Mouse (Mus musculus) gastrocnemius, postnatal 36 days (tissue): ENCODE measurements at regions not wholly inside any gene's neighbourhood (a gene's known extent, or its start where the extent isn't known, plus 50 kb on each side); places are given as distances from the start of the nearest gene placed in this dataset.
"Not testable (repeated sequence)": the region's sequence is repeated elsewhere in the genome, so short reads cannot be mapped to it uniquely, and the experiment has no call there.

Experiments
- DNase-seq, 2 experiments: peaks; one replicate each; pipeline ENCODE4 v3.0.0; 2022
- intact Hi-C: fragments of 180-260 bp; cut with DNase I; formaldehyde crosslinking; loops from one replicate; pipeline ENCODE4 v1.15.1; 2025

GRCm38 (mm10) chr9:88207378-88207777 is 119.6 kb upstream of the Nt5e start:
- DNase-seq = no peak
- intact Hi-C loops = no loop called here

DNA sequence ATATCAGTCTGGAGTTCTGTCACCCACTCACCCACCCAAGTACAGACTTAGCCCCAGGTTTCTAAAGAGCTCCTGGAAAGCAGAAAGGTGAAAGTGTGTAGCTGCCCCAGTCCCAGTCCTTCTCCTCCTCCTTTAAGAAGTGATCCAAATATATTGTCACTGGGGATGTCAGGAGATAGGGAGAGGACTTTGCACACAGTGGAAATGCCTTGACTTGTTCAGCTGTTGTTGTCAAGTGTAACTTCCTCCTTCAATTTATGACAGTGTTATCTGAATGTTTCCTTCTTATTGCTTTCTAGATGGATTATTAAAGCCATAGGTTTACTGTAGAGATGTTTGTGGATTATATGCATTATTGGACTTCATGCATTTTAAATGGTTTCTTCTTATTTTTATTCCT is 119.0 kb upstream of the Nt5e start:
- no peak for DNase-seq
- intact Hi-C loops = no loop called here

DNA sequence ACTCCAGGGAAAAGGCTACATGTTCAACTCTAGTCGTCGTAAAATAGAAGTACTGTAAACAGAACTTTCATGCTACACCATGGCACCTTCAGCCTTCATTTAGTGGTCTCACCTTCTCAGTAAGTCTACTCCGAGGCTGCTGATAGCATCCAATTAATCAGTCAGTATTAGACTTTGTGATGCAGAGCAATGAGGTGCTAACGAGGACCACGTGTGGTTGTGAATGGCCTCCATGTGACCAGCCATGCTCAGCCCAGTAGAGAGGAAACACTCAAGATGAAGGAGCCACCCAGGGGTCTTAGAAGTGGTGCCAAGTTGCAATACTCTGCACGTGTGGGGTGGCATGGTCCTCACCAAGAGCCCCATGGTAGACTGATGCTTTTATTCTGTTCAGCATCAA is 112.2 kb upstream of the Nt5e start:
- intact Hi-C loops = loop anchor here (5.0 kb wide), 1 partner anchor 507 kb away; no protein-coding TSS in a partner anchor
- DNase-seq = no peak

DNA sequence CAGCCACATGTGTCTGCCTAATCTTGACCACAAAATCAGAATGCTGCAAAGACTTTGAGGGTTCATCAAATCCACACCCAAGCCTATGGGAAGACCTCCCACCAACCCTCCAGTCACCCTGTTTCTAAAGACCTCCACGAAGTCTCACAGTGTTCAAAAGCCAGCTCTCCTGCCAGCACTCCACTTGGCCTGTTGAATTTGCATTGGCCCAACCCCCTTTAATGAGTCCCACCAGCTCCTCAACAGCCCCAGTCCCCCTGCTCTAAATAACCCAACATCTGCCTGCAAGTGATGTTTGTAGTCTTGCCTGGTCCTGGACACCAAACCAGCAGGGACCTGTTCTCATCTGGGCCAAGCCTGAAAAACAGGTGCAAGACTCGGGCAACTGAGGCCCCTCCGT is 106.6 kb upstream of the Nt5e start:
- DNase-seq = no peak
- intact Hi-C loops = no loop called here

GRCm38 (mm10) chr9:88221276-88221675 is 105.7 kb upstream of the Nt5e start:
- intact Hi-C loops = no loop called here
- DNase-seq = no peak

DNA sequence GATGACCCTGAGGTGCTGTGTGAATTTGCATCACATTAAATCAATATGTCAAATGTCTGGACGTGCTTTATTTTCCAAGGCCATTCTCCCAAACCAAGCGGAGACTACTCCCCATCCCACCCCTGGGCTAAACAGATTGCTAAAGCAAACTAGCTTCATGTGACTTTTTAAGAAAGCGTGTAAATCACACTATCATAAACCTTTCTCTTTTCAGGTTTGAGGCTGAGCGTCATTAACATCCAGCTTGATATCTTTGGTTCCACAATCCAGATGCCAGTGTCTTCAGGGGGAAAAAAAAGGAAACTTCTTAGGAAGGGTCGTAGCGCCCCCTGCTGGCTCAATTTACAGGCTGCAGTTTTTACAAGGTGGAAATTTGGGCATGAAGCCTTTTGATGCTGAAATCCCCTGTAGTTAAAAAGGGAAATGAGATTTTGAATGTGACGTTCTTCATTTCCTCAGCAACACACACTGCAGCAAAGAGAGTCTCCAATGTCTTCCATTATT is 105.1 kb upstream of the Nt5e start:
- intact Hi-C loops = no loop called here
- DNase-seq = peak; percentile 21 to 53

DNA sequence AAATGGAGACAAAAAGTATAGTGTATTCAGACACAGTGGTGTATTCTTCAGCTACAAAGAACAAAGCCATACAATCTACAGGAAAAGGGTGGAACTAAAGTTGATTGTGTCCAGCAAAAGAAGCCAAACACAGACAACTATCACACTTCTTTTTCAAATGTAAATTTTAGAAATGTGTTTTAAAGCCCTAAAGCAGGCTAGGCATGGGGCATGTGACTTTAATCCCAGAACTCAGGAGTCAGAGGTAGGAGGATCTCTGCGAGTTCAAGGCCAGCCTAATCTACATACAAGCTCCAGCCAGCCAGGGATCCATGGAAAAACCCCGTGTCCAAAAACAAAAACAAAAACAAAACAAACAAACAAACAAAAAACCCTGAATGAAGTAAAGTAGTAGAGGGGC is 89.9 kb upstream of the Nt5e start:
- intact Hi-C loops = no loop called here
- no peak for DNase-seq

GRCm38 (mm10) chr9:88238346-88238745 is 88.7 kb upstream of the Nt5e start:
- DNase-seq = no peak
- intact Hi-C loops = no loop called here

DNA sequence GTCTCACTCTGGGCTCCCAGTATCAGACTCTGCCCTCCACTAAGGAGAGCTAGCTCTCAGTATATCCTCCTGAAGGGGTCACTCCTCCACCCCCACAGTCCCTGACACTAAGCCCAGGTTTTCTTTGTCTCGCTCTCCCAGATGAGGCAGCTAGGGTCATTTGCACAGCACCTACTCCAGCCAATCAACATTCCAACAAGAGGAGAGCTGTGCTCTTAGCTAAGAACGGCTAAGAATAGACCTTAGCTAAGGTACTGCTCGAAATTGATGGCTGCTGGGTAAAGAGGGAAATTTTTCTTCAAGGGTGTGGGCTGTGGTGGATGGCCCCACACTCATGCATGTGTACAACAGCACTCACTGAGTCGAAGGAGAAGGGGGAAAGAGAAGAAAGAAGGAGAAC is 86.3 kb upstream of the Nt5e start:
- DNase-seq = no peak
- intact Hi-C loops = loop anchor here (2.0 to 10.0 kb wide), 3 partner anchors 87 to 304 kb away; partner anchors contain the start of gene Nt5e

DNA sequence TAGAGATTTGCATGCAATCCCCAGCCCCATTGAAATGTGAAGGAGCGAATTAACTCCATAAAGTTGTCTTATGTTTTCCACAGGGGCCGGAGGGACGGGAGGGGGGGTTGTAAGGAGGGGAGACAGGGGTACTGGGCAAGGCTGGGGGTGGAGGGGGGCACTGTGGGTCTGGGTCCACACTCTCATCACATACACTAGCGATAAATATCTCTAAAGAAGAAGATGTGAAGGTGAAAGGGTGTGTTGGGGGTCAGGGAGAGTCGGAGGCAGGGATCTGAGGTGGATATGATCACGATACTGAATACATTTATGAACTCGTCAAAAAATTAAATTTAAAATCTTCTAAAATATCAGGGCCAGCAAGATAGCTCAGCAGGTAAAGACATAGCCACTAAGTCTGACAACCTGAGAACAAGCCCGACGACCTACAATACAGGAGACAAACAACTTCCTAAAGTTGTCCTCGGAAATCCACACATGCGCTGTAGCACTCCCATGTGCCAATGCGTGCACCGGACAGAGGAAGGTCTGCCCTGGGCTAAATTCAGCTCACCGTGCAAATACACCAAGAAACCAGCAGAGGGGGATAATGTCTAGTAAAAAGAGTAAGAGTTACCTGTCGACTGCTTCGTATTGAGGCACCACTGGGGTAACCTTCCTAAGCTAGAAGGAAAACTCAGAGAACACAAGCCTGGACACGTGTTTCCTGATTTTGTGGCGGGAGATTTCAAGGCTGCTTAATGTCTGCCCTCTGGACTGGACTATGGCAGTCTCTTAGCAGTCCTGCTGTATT is 85.6 kb upstream of the Nt5e start:
- peak; percentile 30 to 70 for DNase-seq
- intact Hi-C loops = loop anchor here (2.0 to 10.0 kb wide), 3 partner anchors 86 to 303 kb away; partner anchors contain the start of gene Nt5e

- intact Hi-C loops = loop anchor here (2.0 to 10.0 kb wide), 3 partner anchors 85 to 156 kb away; partner anchors contain the start of gene Nt5e
- no peak for DNase-seq
Observed at GRCm38 (mm10) chr9:88242530-88242929, 84.5 kb upstream of the Nt5e start.

- intact Hi-C loops = loop anchor here (5.0 to 10.0 kb wide), 2 partner anchors 83 to 120 kb away; partner anchors contain the start of gene Nt5e
- DNase-seq = no peak
Observed at GRCm38 (mm10) chr9:88244492-88244891, 82.5 kb upstream of the Nt5e start.

DNA sequence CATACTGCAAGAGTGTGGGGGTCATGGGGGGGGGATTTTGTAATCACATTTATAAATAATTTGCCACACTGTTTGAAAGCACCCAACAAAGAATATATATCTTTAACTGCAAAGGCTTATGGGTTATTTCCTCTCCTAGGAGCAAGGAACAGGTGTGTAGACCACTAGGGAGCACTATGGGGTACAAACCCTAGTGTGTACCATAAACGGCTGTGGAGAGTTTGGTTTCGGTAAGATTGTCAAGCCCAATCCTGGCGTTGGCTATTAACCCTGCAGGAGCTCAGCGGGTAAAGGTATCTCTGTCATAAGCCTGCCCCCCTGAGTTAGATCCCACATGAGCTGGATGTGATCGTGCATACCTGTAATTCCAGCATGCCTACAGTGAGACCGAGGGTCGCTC is 71.0 kb upstream of the Nt5e start:
- DNase-seq = no peak
- intact Hi-C loops = no loop called here

GRCm38 (mm10) chr9:88259627-88260026 is 67.4 kb upstream of the Nt5e start:
- peak; percentile 52 for DNase-seq
- intact Hi-C loops = no loop called here

GRCm38 (mm10) chr9:88260072-88260635 is 66.8 kb upstream of the Nt5e start:
- DNase-seq = no peak
- intact Hi-C loops = no loop called here

DNA sequence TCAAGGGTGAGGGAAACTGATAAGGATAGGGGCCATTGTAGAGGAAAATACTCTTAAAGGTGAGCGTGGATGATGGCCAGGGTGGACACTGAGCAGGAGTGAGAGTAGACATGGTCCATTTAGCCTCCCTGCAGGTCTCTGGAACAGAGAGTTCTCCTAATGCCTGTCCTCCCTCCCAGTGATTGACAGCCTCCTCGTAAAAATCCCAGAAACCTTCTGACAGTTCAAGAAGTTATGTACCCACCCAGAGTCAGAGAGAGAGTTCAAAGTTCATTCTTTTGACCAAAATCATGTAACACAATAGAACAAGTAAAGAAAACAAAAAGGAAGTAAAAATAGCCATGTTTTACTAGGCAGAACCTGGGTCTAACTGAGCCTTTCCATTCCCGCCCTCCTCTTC is 64.5 kb upstream of the Nt5e start:
- DNase-seq = no peak
- intact Hi-C loops = no loop called here

- DNase-seq, intact Hi-C loops: not testable (repeated sequence)
Observed at GRCm38 (mm10) chr9:88266346-88266745, 60.7 kb upstream of the Nt5e start.

GRCm38 (mm10) chr9:88268811-88269210 is 58.2 kb upstream of the Nt5e start:
- no peak for DNase-seq
- intact Hi-C loops = no loop called here

GRCm38 (mm10) chr9:88269216-88269615 is 57.8 kb upstream of the Nt5e start:
- no peak for DNase-seq
- intact Hi-C loops = no loop called here

- DNase-seq = no peak
- intact Hi-C loops = no loop called here
Observed at GRCm38 (mm10) chr9:88270836-88271235, 56.2 kb upstream of the Nt5e start.

DNA sequence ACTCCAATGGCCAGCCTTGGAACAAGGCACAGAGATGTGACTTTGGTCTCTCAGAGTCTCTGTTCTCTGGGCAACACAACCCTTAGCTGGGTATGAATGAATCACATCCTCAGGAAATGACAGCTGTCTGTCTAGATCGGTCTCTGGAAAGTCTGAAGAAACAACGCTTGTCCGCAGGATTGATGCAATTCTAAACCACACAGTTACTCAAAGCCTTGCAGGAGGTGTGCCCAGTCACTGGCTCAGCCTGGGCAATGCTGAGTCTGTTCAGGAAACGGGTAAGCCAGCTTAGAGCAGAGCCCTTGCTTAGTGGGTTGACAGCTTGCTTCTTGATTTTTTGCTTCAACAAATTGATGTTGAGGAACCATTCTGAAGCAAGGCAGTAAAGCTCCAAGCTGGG is 53.7 kb upstream of the Nt5e start:
- DNase-seq = no peak
- intact Hi-C loops = no loop called here

DNA sequence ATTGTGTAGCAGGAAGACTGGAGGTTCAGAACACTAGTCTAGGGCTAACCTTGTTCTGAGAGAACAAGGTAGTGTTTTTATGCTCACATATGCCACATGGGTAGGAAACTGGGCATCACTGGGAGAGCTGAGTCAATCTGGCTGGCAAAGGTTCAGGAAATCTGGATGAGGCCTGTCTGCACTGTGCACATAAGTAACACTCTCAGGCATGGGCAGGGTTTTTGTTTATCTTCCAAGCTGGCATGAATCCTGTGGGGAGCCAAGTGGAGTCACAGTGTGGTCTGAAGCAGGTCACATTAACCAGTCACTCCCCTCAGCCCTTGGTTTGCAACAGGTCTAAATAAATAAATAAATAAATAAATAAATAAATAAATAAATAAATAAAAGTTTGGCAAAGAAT is 53.0 kb upstream of the Nt5e start:
- intact Hi-C loops = no loop called here
- DNase-seq = no peak
